Mouse (Mus musculus) naive thymus-derived CD4-positive, alpha-beta T cell, adult 2 months (primary cell): ENCODE results near the gene Gm5148.
A peak's percentile ranks its signal among the peaks of the same experiment; 100 is the strongest.

ENCODE experiments used
- DNase-seq: peaks from one replicate; pipeline ENCODE4 v3.0.0-alpha.2; 2011; ENCODE audit warnings: low read depth

Gm5148 gene

GRCm38 (mm10) chr3:37737407-37737806 is 13.1 kb upstream of the Gm5148 start:
- DNase-seq = no peak

- no peak for DNase-seq
Measured at GRCm38 (mm10) chr3:37735166-37735565, 10.9 kb upstream of the Gm5148 start.

DNA sequence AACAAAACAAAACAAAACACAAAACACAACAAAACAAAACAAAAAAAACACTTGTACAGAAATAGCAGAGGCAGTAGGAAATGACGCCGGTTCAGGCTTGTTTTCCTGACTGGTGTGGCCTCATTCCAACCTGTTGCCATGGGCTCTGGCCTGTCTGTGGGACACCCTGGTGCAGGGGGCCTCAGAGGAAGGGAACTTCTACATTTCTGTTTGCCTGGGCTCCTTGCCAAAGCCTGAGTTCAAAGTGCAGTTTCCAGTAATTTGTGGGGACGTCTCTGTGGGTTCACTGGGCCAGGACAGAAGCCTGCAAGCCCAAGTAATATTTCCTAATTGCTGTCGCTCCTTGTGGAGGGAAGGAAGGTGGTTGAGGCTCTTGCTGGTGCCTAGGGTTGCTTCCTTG is 4.9 kb upstream of the Gm5148 start:
- DNase-seq = no peak

DNA sequence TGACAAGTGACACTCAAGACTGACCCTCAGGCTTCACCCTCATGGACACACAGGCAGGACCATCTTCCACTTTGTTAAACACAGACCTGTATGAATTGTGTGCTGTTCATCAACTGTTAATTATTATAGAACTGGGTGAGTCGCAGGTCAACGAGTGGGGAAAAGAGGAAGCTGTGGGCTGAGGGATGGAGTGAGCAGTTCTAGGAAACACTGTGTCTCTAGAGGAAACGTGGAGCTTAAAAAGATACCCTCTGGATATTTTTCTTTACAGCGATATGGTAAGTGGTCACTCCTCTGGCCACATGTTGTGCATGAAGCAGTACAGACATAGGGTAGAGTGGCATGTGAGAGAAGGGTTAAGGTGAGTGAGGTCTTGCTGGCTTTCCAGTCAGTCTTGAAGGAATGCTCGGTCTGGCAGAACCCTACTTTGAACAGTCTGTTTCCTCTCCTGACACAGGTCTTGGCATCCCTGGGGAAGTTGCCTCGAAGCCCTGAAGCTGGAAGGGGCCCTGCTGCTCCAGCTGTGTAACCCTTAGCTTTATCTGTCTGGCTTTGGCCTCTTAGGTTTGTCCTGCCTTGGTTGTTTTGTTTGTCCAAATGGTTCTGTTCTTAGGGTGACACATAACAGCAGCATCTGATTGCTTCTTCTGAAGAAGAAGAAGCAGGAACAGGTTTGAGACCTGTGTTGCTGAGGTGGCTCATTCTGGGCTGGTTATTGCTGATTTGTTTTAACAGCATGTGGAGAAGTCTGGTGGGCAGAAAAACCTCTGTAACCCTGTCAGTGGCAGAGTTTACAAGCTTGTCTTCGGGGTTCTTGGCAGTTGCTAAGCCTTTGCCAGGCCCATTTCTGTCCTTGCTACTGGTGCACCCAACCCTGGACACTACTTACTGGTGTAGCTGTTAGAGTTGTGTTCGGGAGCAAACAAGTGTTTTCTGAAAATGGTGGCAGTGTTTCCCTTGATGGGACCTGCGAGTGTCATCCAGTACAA is 4.1 kb upstream of the Gm5148 start:
- no peak for DNase-seq

DNA sequence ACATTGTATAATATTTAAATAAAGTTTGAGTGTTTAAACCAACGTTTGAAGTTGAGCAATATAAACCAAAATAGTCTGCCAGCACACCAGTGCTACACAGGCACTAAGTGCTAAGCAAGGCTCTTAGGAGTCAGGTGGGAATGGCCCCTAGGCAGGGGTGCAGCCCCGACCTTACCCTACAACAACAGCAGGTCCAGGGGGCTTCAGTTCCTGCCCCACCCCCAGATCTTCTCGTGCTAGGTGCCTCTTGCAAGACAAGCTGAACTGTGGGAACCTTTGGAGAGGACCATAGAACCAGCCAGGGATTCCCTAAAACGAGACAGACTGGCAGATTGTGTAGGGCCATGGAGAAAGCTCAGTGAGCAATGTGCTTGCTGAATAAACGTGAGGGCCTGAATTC is 3.1 kb upstream of the Gm5148 start:
- no peak for DNase-seq

DNA sequence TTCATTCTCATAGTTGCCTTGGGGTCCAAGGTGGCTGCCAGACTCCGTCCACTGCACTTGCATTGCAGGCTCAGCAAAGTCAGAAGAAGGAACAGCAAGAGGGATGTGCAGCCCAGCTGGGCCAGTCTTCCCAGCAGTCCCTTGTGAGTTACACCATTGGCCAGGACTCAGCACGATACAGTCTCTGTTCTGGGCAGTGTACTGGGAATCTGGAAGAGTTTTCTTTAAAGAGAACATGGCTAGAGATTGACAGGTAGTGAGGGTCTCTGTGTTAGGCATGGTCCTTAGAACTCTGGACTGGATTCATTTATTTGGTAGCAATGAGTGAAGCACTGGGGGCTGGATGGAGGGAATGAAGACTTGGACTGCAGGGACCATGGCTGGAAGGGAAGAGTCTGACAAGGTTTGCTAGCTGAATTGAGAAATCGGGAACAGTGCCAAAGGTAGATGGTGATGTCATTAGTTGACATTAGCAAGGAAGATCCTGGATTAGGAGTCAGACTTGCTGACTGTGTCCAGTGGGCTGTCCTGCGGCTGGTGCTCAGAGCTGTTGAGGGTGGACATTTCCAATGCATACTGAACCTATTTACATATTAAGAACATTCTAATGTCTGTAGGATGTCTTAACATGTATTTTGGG is 2.3 kb upstream of the Gm5148 start:
- no peak for DNase-seq

GRCm38 (mm10) chr3:37724946-37725735 is 851 bp upstream of the Gm5148 start:
- DNase-seq = peak; percentile 24

- DNase-seq = peak; percentile 21
Measured at GRCm38 (mm10) chr3:37723662-37724170, 574 bp downstream of the Gm5148 start.

DNA sequence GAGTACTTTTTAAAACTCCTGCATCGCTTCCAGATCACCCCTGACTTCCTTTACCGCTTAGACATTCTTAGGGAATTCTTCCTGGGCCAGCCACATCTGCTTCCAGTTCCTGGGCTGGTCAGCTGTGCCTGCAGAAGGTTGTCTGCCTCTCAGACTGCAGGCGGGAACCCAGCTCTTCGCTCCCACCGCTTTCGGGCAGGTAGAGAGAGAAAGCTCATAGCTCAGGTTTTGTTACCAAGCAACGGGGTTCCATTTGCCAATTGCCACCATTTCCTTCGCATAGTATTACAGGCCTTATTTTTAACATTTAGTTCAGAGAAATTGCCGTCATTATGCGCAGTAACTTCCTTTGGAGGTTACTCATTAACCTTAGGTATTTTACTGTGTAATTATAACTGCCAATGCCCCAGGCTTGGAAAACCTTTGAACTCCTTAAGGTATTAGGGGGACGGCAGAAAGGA is 1.2 kb downstream of the Gm5148 start:
- no peak for DNase-seq

DNA sequence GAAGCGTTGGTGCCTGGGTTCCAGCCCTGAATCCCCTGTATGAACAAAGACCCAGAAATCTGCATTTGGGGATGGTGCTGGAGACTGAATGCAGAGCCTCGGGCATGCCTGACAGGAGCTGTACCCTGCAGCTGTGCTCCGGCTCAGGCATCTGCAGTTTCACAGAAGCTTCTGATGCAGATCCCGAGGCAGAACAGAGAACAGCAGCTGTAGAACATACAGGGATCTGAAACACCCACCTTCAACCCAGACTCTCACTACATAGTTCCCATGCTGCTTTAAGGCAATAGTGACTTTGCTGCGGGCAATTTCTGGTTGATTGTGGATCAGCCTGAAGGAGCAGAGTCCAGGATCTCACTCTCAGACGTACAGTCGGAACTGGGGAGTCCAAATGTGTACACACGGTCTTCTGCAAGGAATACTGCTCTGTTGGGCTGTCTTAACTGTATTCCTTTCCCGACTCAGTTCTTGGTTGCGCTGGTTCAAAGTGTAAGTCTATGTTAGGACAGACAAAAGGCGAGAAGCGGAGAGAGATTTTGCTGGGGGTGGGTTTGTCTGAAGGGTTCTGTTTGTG is 1.7 kb downstream of the Gm5148 start:
- no peak for DNase-seq

DNA sequence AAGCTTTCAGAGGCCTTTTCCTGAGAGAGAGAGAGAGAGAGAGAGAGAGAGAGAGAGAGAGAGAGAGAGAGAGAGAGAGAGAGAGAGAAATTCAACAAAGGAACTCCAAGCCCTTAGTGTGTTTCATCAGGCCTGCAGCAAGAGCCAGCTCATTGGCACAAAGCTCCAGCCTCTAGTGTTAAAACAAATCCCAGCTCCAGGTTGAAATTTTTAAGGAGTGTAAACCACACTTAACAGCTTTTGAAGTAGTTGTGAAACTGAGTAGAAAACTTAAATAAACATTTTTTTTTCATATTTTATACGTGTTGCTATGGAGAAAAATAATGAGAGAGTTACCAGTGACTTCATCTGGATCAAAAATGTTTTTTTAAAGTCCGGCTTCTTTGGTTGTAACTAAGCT is 7.3 kb downstream of the Gm5148 start:
- DNase-seq = no peak

GRCm38 (mm10) chr3:37715734-37716133 is 8.6 kb downstream of the Gm5148 start:
- no peak for DNase-seq

DNA sequence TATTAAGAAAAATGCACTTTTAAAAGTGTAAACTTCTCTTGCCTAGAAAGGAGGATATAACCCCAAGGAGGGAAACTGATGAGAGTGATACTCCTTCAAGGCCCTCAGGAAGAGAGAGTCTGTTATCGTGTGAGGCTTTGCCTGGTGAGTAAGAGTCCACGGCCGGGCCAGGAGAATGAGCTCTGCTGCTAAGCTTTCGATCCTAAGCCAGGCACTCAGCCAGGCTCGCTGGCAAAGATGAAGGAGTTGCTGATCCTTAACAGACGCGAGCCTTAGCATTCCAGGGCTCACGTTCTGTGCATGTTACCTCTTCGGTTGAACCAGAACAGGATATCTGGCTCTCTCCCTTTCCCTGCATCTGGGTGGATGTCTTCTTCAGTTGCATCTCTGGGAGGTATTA is 11.8 kb downstream of the Gm5148 start:
- DNase-seq = no peak

DNA sequence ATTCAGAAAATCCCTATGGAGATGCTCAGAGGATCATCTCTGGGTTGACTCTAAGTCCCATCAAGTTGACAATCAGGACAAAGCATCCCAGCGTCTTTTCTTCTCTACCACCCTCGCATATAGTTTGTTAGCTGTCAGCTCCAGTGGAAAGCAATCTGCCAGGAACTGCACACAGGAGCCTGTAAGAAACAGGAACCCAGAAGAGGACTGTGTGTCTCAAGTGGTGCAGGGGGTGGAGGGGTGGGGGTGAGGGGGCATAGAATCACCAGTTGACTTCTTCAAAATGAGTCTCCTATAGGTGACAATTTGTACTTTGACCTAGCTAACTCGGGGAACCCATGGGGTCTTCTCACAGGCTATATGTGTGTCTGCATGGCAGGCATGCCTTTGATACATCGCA is 12.7 kb downstream of the Gm5148 start:
- DNase-seq = no peak

- no peak for DNase-seq
Measured at GRCm38 (mm10) chr3:37707801-37708200, 16.5 kb downstream of the Gm5148 start.

GRCm38 (mm10) chr3:37706439-37706838 is 17.9 kb downstream of the Gm5148 start:
- no peak for DNase-seq

GRCm38 (mm10) chr3:37705436-37705835 is 18.9 kb downstream of the Gm5148 start:
- DNase-seq = no peak

- no peak for DNase-seq
Measured at GRCm38 (mm10) chr3:37704701-37705279, 19.5 kb downstream of the Gm5148 start.

- DNase-seq = no peak
Measured at GRCm38 (mm10) chr3:37703066-37703465, 21.2 kb downstream of the Gm5148 start.

DNA sequence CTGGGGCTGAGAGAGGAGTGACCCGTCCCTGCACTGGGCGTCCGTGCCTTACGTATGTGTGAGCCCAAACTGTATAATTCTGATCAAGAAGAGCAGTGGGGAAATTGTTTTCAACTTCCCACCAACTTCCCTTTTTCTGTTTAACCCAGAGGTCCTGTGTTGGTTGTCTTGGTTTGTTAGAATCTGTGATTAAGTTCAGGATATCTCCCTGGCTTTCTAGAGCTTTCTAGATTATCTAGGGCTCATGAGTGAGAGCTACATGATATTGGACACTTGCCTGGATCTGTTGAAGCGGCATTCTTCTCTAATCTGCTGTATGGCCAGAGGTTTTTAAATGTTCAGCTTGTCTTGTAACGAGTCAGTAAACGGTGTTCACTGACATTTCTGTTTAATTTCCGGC is 30.7 kb downstream of the Gm5148 start:
- DNase-seq = no peak

- no peak for DNase-seq
Measured at GRCm38 (mm10) chr3:37692945-37693344, 31.3 kb downstream of the Gm5148 start.
